Mouse (Mus musculus): ENCODE data around the gene Thrb. TPM values are rescaled to one million over a fixed set of nuclear protein-coding genes. Genes with fewer than 3 reads are reported as not detected.

The Thrb gene
- polyA plus RNA-seq, 1 experiment from 2014 or later: 1.3 TPM

GRCm38 (mm10) chr14:17674335-17674734 lies 14.3 kb downstream of the Thrb start:
- no peak for ATAC-seq (ENCODE audit: low FRiP score, low read depth)
- Histone ChIP-seq H3K9ac (replicated peaks) (no peak overlapping the region), H3K36me3 (no peaks in the 10 kb centered on the region), H3K4me2 (replicated peaks) (no peak overlapping the region), H3K9me3 (no peaks in the 10 kb centered on the region), H3K4me1 (no peaks in the 10 kb centered on the region), H3K4me3 (no peak overlapping the region), H3K27ac (replicated peaks) (no peak overlapping the region), H3K27me3 (no peaks in the 10 kb centered on the region)
- 87% methylated on average over 1 of the region's 1 CpGs for WGBS

DNA sequence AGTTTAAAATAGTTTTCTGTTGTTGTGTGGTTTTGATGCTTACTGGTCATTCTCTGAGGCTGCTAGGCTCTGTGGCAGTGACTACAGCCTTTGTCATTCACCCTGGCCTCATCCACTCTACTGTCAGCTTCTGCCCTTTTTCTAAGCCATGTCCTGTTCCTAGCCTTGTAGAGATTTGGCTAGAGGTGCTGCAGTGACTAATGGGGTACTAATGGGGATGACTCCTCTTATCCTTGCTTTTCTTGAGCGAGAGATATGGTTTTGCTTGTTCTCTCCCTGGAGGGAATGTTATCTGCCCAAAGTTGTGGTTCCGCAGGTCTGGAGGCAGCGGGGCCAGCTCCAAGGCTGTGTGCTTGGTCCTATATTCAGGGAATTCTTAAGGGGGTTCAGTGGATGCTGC lies 15.2 kb downstream of the Thrb start:
- no peak overlapping the region for H3K4me2 ChIP-seq (replicated peaks)
- H3K27me3 ChIP-seq: no peaks in the 10 kb centered on the region
- 92% methylated on average over 3 of the region's 3 CpGs for WGBS
- no peaks in the 10 kb centered on the region for H3K4me1 ChIP-seq
- no peak overlapping the region for H3K9ac ChIP-seq (replicated peaks)
- ATAC-seq (ENCODE audit: low FRiP score, low read depth): no peak
- no peaks in the 10 kb centered on the region for H3K9me3 ChIP-seq
- no peak overlapping the region for H3K4me3 ChIP-seq
- no peak overlapping the region for H3K27ac ChIP-seq (replicated peaks)
- no peaks in the 10 kb centered on the region for H3K36me3 ChIP-seq

GRCm38 (mm10) chr14:17681479-17681878 lies 21.4 kb downstream of the Thrb start:
- no peak overlapping the region for H3K27ac ChIP-seq (replicated peaks)
- no peak overlapping the region for H3K9ac ChIP-seq (replicated peaks)
- H3K36me3 ChIP-seq: no peaks in the 10 kb centered on the region
- H3K27me3 ChIP-seq: no peaks in the 10 kb centered on the region
- ATAC-seq (ENCODE audit: low FRiP score, low read depth): no peak
- H3K9me3 ChIP-seq: no peaks in the 10 kb centered on the region
- no peaks in the 10 kb centered on the region for H3K4me1 ChIP-seq
- H3K4me3 ChIP-seq: no peak overlapping the region
- H3K4me2 ChIP-seq (replicated peaks): no peak overlapping the region

GRCm38 (mm10) chr14:17684881-17685280 lies 24.8 kb downstream of the Thrb start:
- Histone ChIP-seq H3K27ac (replicated peaks) (no peak overlapping the region), H3K9me3 (no peaks in the 10 kb centered on the region), H3K4me2 (replicated peaks) (no peak overlapping the region), H3K36me3 (no peaks in the 10 kb centered on the region), H3K4me1 (no peaks in the 10 kb centered on the region), H3K4me3 (no peak overlapping the region), H3K27me3 (no peaks in the 10 kb centered on the region), H3K9ac (replicated peaks) (no peak overlapping the region)
- WGBS: 76% methylated on average over 1 of the region's 1 CpGs
- no peak for ATAC-seq (ENCODE audit: low FRiP score, low read depth)

DNA sequence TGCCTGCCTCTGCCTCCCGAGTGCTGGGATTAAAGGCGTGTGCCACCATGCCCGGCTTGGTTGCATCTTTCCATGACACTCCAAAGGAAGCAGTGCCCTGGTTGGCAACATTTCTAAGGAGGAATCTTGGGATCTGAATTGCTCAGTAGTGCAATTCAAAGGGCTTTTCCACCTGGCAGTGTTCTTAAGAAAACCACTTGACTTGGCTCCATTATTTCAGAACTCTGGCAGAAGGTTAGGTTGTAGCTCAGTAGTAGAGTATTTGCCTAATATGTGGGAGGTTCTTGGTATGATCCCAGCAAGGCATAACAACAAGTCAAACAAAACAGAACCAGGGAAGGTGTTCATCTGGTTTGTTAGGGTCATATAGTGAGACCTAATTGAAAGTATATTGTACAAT lies 25.4 kb downstream of the Thrb start:
- Histone ChIP-seq H3K9me3 (no peaks in the 10 kb centered on the region), H3K27me3 (no peaks in the 10 kb centered on the region), H3K27ac (replicated peaks) (no peak overlapping the region), H3K4me2 (replicated peaks) (no peak overlapping the region), H3K9ac (replicated peaks) (no peak overlapping the region), H3K36me3 (no peaks in the 10 kb centered on the region), H3K4me1 (no peaks in the 10 kb centered on the region), H3K4me3 (no peak overlapping the region)
- no peak for ATAC-seq (ENCODE audit: low FRiP score, low read depth)
- WGBS: 93% methylated on average over 3 of the region's 3 CpGs

DNA sequence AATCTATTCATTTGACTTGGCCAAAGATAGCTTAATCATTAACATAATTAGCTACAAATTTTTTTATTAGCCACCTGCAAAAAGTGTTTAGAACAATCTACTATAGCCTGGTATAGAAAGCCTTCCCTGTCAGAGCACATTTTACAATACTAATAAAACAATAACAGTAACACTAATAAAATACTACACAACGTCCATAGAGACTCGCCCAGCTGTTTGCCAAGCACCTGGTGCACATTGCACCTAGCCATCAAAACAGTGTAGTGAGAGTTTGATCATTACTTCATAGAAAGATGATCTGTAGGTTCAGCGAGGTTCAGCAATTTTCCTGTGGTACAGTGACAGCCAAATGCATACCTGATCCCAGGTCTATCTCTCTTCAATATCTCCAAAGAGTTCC lies 26.9 kb downstream of the Thrb start:
- Histone ChIP-seq H3K27ac (replicated peaks) (no peak overlapping the region), H3K4me3 (no peak overlapping the region), H3K4me1 (no peaks in the 10 kb centered on the region), H3K36me3 (no peaks in the 10 kb centered on the region), H3K9ac (replicated peaks) (no peak overlapping the region), H3K27me3 (no peaks in the 10 kb centered on the region), H3K4me2 (replicated peaks) (no peak overlapping the region), H3K9me3 (no peaks in the 10 kb centered on the region)
- WGBS: 88% methylated on average over 3 of the region's 3 CpGs
- no peak for ATAC-seq (ENCODE audit: low FRiP score, low read depth)

GRCm38 (mm10) chr14:17691246-17691645 lies 31.2 kb downstream of the Thrb start:
- Histone ChIP-seq H3K4me3 (no peak overlapping the region), H3K4me2 (replicated peaks) (no peak overlapping the region), H3K27ac (replicated peaks) (no peak overlapping the region), H3K36me3 (no peaks in the 10 kb centered on the region), H3K9ac (replicated peaks) (no peak overlapping the region), H3K27me3 (no peaks in the 10 kb centered on the region), H3K9me3 (no peaks in the 10 kb centered on the region), H3K4me1 (no peaks in the 10 kb centered on the region)
- 73% methylated on average over 1 of the region's 1 CpGs for WGBS
- no peak for ATAC-seq (ENCODE audit: low FRiP score, low read depth)

DNA sequence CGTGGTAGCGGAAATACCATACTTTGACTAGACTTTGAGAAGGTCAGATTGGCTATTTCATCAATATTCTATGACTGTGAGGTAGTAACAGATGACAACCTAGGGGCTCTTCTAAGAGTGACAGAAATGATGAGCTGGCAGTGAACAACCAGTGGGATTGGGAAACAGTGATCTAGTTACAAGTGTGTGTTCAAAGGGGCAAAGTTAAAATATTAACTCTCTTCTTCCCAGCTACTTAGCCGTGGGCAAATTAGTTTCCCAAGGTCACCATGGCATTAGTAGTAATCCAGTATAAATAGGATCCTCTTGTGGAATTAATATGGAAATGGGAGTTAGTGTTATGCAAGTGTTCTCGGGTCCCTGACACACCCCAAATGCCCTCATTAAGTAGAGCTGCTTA lies 35.5 kb downstream of the Thrb start:
- no peaks in the 10 kb centered on the region for H3K4me1 ChIP-seq
- no peak overlapping the region for H3K9ac ChIP-seq (replicated peaks)
- 83% methylated on average over 4 of the region's 4 CpGs for WGBS
- H3K4me2 ChIP-seq (replicated peaks): no peak overlapping the region
- no peak for ATAC-seq (ENCODE audit: low FRiP score, low read depth)
- H3K4me3 ChIP-seq: no peak overlapping the region
- H3K9me3 ChIP-seq: no peaks in the 10 kb centered on the region
- no peaks in the 10 kb centered on the region for H3K36me3 ChIP-seq
- no peaks in the 10 kb centered on the region for H3K27me3 ChIP-seq
- no peak overlapping the region for H3K27ac ChIP-seq (replicated peaks)

DNA sequence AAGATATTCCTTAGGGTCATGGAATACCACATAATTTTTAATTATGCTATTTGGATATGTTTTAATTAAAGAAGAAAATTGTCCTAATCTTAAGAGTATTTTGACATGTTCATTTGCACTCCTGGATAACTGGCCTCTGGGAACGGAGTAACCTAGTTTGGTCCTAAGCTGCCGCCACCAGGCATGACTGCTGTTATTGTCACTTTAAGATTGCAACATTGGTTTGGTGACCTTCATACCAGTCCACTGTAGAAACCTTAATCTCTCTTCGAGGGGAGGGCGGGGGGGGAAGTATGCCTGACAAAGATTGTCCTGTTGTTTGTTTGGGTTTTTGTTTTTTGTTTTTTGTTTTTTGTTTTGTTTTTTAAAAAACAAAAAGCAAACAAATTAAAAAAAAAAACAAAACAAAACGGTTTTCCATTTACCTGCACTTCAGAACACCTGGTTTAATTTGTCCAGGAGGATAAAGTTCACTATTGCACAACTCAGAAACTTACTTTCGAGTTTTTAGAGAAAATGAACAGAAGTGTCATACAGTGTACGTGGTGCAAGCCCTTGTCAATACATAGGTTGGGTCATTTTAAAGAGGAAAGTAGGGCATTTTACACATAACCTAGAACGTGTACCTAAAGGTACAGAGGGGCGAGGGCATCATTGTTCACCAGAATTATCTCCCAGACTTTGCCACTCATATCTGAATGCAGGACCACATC lies 38.0 kb downstream of the Thrb start:
- no peak overlapping the region for H3K27ac ChIP-seq (replicated peaks)
- no peaks in the 10 kb centered on the region for H3K27me3 ChIP-seq
- no peaks in the 10 kb centered on the region for H3K36me3 ChIP-seq
- no peak overlapping the region for H3K4me3 ChIP-seq
- no peak overlapping the region for H3K4me2 ChIP-seq (replicated peaks)
- 90% methylated on average over 9 of the region's 9 CpGs for WGBS
- no peaks in the 10 kb centered on the region for H3K9me3 ChIP-seq
- H3K9ac ChIP-seq (replicated peaks): no peak overlapping the region
- H3K4me1 ChIP-seq: no peaks in the 10 kb centered on the region
- ATAC-seq (ENCODE audit: low FRiP score, low read depth): no peak

DNA sequence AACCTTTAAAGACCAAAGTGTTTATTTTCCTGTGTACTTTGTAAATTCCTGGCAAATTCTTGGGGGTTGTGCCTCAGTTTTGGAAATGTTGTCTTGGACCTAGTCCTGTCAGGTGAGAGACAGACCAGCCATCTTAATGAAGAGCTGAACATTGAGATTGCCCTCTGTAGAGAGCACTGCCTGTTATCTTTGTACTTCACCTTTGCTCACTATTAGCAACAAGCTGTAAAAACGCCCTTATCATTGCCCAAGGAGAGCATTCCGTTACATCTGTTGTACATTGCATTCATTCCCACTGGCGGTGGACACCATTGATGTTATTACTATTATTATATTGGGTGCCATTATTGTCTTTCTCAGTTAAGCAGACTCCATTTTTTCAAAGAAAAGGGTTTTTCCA lies 40.2 kb downstream of the Thrb start:
- ATAC-seq (ENCODE audit: low FRiP score, low read depth): no peak
- no peak overlapping the region for H3K9ac ChIP-seq (replicated peaks)
- H3K4me3 ChIP-seq: no peak overlapping the region
- no peak overlapping the region for H3K4me2 ChIP-seq (replicated peaks)
- H3K36me3 ChIP-seq: no peaks in the 10 kb centered on the region
- H3K9me3 ChIP-seq: no peaks in the 10 kb centered on the region
- no peaks in the 10 kb centered on the region for H3K27me3 ChIP-seq
- H3K27ac ChIP-seq (replicated peaks): no peak overlapping the region
- no peaks in the 10 kb centered on the region for H3K4me1 ChIP-seq
- 84% methylated on average over 3 of the region's 3 CpGs for WGBS

GRCm38 (mm10) chr14:17713297-17713904 lies 53.3 kb downstream of the Thrb start:
- no peaks in the 10 kb centered on the region; the same call in 1 of the 2 replicates for H3K27me3 ChIP-seq
- H3K4me1 ChIP-seq: no peaks in the 10 kb centered on the region
- no peak overlapping the region for H3K9ac ChIP-seq (replicated peaks)
- no peak for ATAC-seq (ENCODE audit: low FRiP score, low read depth)
- no peak overlapping the region for H3K4me2 ChIP-seq (replicated peaks)
- H3K9me3 ChIP-seq: no peaks in the 10 kb centered on the region
- 93% methylated on average over 7 of the region's 7 CpGs for WGBS
- no peak overlapping the region for H3K4me3 ChIP-seq
- no peaks in the 10 kb centered on the region for H3K36me3 ChIP-seq
- H3K27ac ChIP-seq (replicated peaks): no peak overlapping the region

DNA sequence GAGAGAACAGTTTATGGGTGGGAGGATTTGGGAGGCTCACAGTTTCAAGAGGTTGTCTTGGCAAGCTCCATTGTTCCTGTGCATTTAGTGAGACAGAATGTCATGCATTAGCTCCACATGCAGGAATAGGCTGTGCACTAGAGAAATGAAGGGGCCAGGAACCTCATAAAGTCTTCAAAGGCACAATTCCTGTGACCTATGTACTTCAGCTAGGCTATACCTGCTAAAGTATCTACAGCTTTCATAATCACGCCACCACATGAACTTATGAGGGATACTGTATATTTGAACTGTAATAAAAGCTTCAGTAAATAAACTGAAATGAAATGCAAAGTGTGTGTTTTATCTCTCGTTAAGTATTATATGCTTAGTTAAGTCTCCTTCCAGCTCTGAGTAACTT lies 59.4 kb downstream of the Thrb start:
- H3K36me3 ChIP-seq: no peaks in the 10 kb centered on the region
- 75% methylated on average over 2 of the region's 2 CpGs for WGBS
- ATAC-seq (ENCODE audit: low FRiP score, low read depth): no peak
- no peak overlapping the region for H3K4me2 ChIP-seq (replicated peaks)
- H3K27ac ChIP-seq (replicated peaks): no peak overlapping the region
- no peak overlapping the region for H3K9ac ChIP-seq (replicated peaks)
- H3K27me3 ChIP-seq: no peaks in the 10 kb centered on the region
- H3K4me1 ChIP-seq: 0 out of 2 replicates have a peak, but pooled peaks cover 4% of the 10 kb centered on the region
- no peaks in the 10 kb centered on the region for H3K9me3 ChIP-seq
- no peak overlapping the region for H3K4me3 ChIP-seq

Measured in midbrain, embryonic 12.5 days (tissue).